Mouse (Mus musculus) CD4-positive helper T cell, adult 2 months (primary cell): ENCODE data around the gene Lrit3.

ENCODE experiments used
- DNase-seq: peaks from one replicate; pipeline ENCODE4 v3.0.0-alpha.2; 2012; ENCODE audit warnings: low read depth, missing footprints, low spot score

The Lrit3 gene

GRCm38 (mm10) chr3:129803765-129804164 lies at the start of gene Lrit3:
Gene Lrit3 (minus strand): TSS chr3:129804030.
- DNase-seq: no peak

GRCm38 (mm10) chr3:129846846-129847245 lies 43.0 kb upstream of the Lrit3 start:
- DNase-seq: no peak

GRCm38 (mm10) chr3:129845868-129846267 lies 42.0 kb upstream of the Lrit3 start:
- no peak for DNase-seq

- no peak for DNase-seq
These were observed 34.2 kb upstream of the Lrit3 start for GRCm38 (mm10) chr3:129838017-129838416.

GRCm38 (mm10) chr3:129836965-129837364 lies 33.1 kb upstream of the Lrit3 start:
- no peak for DNase-seq

GRCm38 (mm10) chr3:129836051-129836697 lies 32.3 kb upstream of the Lrit3 start:
- no peak for DNase-seq

GRCm38 (mm10) chr3:129835388-129835934 lies 31.6 kb upstream of the Lrit3 start, which contains the start of gene Cfi:
Gene Cfi (plus strand): TSS chr3:129835884.
- no peak for DNase-seq

GRCm38 (mm10) chr3:129831035-129831568 lies 27.3 kb upstream of the Lrit3 start, which contains the start of gene Gar1:
Gene Gar1 (minus strand): TSS chr3:129831396.
- DNase-seq: peak; percentile 98

GRCm38 (mm10) chr3:129830626-129831025 lies 26.8 kb upstream of the Lrit3 start:
- no peak for DNase-seq

- DNase-seq: no peak
These were observed 23.9 kb upstream of the Lrit3 start for GRCm38 (mm10) chr3:129827691-129828090.

GRCm38 (mm10) chr3:129826691-129827090 lies 22.9 kb upstream of the Lrit3 start:
- DNase-seq: no peak

- no peak for DNase-seq
These were observed 21.1 kb upstream of the Lrit3 start for GRCm38 (mm10) chr3:129824891-129825290.

- no peak for DNase-seq
These were observed 20.3 kb upstream of the Lrit3 start for GRCm38 (mm10) chr3:129824146-129824545.

- DNase-seq: peak; percentile 51
These were observed 19.5 kb upstream of the Lrit3 start for GRCm38 (mm10) chr3:129823293-129823692.

- no peak for DNase-seq
These were observed 18.5 kb upstream of the Lrit3 start, which contains the start of gene Rrh for GRCm38 (mm10) chr3:129822206-129822775. Gene Rrh (minus strand): TSS chr3:129822587.

- DNase-seq: no peak
These were observed 17.9 kb upstream of the Lrit3 start for GRCm38 (mm10) chr3:129821736-129822135.

- no peak for DNase-seq
These were observed 17.0 kb upstream of the Lrit3 start for GRCm38 (mm10) chr3:129820847-129821246.

- no peak for DNase-seq
These were observed 4.8 kb downstream of the Lrit3 start for GRCm38 (mm10) chr3:129799011-129799410.

GRCm38 (mm10) chr3:129798551-129798950 lies 5.3 kb downstream of the Lrit3 start:
- DNase-seq: no peak

GRCm38 (mm10) chr3:129797341-129797740 lies 6.5 kb downstream of the Lrit3 start:
- no peak for DNase-seq

- DNase-seq: no peak
These were observed 10.0 kb downstream of the Lrit3 start for GRCm38 (mm10) chr3:129793801-129794200.

GRCm38 (mm10) chr3:129782746-129783145 lies 21.1 kb downstream of the Lrit3 start:
- no peak for DNase-seq

- no peak for DNase-seq
These were observed 22.4 kb downstream of the Lrit3 start for GRCm38 (mm10) chr3:129781435-129781834.
